Mouse (Mus musculus) cerebellum, adult 2 months (tissue): Measurements from ENCODE around the gene Tmem235. TPM values are rescaled to one million over a fixed set of nuclear protein-coding genes. Genes with fewer than 3 reads are reported as not detected.

Experiments
- DNase-seq, 2 experiments: peaks; one replicate each; pipeline ENCODE4 v3.0.0; 2021
- H3K27ac ChIP-seq: fragments of 200-500 bp; 2 replicates; pipeline ENCODE4 v1.5.1; 2012; ENCODE audit warnings: low read length, control low read depth, inconsistent platforms; ENCODE audit not compliant: insufficient read depth
- H3K27me3 ChIP-seq: fragments of 200-500 bp; 2 replicates; pipeline ENCODE4 v1.6.1; 2012; ENCODE audit warnings: inconsistent platforms, mild to moderate bottlenecking, low read length, moderate library complexity; ENCODE audit not compliant: control insufficient read depth, insufficient read depth
- H3K4me1 ChIP-seq: fragments of 200-500 bp; 2 replicates; pipeline ENCODE4 v1.6.1; 2011; ENCODE audit warnings: low read length; ENCODE audit not compliant: control insufficient read depth, insufficient read depth
- H3K4me3 ChIP-seq: fragments of 200-500 bp; replicated peaks from 2 replicates; pipeline ENCODE3; 2011; ENCODE audit warnings: mild to moderate bottlenecking, low read depth, low read length, control low read depth; ENCODE audit not compliant: insufficient read depth
- CTCF ChIP-seq: fragments of 200-500 bp; IDR thresholded peaks from 2 replicates; pipeline ENCODE4 v1.5.1; 2011; ENCODE audit warnings: low read depth, mild to moderate bottlenecking, control low read depth, low read length, moderate library complexity, borderline replicate concordance; ENCODE audit not compliant: insufficient read depth
- POLR2A ChIP-seq: fragments of 200-500 bp; IDR thresholded peaks from 2 replicates; pipeline ENCODE4 v1.6.1; 2011; ENCODE audit warnings: low read length, control low read depth, borderline replicate concordance; ENCODE audit not compliant: insufficient read depth
- WGBS: fragments of 180-500 bp; shearing (Covaris S2); methylation state at CpG from one replicate; pipeline ENCODE4 v1.1.7; 2018; 5-methylcytosine and 5-hydroxymethylcytosine counted together
- polyA plus RNA-seq: library from polyadenylated mRNA; depleted of rRNA; stranded (reverse); fragments of >200 nt; gene quantifications from 2 replicates; pipeline ENCODE4 v1.2.3, GENCODE M21; 2012

Tmem235 gene
- polyA plus RNA-seq, 1 experiment, result 0.16 TPM

DNA sequence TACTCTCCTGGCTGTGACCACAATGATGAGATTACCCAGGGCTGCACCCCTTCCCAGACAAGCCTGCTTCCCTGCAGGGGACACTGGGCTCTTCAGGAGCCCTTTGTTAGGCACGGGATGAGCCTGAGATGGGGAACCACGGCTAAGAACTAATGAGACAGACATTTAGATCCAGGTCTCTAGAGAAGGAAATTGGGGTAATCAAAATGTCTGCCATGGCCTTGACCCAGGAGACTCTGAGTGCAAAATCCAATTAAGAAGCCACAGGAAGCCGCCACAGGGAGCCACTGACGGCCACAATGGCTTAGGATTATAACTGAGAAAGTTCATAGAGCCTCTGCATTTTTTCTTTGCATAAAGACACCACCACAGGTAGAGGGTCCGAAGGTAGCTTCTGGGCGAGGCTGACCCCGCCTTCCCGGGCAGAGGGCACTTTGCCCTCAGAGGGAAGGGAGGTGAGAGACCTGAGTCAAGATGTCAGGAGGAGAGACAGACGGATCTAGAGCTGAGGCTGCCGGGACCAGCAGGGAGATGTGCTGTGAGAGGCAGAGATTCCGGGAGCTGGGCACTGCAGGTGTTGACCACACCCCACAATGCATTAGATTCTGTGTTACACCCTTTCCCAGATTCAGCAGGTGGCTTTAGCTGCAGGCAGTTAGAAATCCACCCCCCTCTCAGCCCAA lies 2.8 kb downstream of the Tmem235 start:
- no peak for DNase-seq
- WGBS, result 48% methylated on average over 11 of the region's 11 CpGs
- TF ChIP-seq POLR2A (no peak), CTCF (no peak)
- Histone ChIP-seq H3K4me1 (no peaks in the 10 kb centered on the region), H3K27me3 (no peaks in the 10 kb centered on the region), H3K27ac (no peak overlapping the region), H3K4me3 (no peak overlapping the region)

DNA sequence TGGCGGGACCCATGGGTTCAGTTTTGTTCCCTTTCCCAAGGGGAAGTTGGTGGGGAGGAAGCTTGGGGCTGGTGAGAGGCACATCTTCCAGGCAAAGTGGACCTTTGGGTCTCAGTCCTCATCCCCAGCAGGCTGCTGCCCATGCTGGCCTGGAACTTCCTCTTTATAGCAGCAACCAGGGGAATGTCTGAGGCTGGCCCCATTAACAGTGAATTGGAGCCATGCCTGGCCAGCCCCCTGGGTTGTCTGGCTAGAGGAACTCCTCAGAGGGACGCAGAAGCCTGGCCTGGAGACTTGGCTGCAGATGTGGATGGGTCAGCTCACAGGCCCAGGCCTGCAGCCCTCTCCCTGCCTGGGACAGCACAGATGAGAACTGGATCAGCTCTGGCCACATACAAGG lies 4.3 kb downstream of the Tmem235 start:
- H3K27me3 ChIP-seq, result no peaks in the 10 kb centered on the region
- no peak overlapping the region for H3K27ac ChIP-seq
- H3K4me3 ChIP-seq, result no peak overlapping the region
- no peak for DNase-seq
- TF ChIP-seq CTCF, result no peak
- TF ChIP-seq POLR2A, result no peak
- no peaks in the 10 kb centered on the region for H3K4me1 ChIP-seq
- 51% methylated on average over 2 of the region's 2 CpGs for WGBS

- Histone ChIP-seq H3K4me1 (peaks cover 5% of the 10 kb centered on the region; the same call in 1 of the 2 replicates), H3K4me3 (no peak overlapping the region), H3K27ac (no peak overlapping the region), H3K27me3 (no peaks in the 10 kb centered on the region)
- TF ChIP-seq POLR2A (no peak), CTCF (no peak)
- DNase-seq, result no peak
- 13% methylated on average over 6 of the region's 6 CpGs for WGBS
Measured at GRCm38 (mm10) chr11:117865988-117866387, 5.4 kb downstream of the Tmem235 start.

GRCm38 (mm10) chr11:117870688-117871365 lies 10.3 kb downstream of the Tmem235 start:
- H3K4me1 ChIP-seq, result peaks cover 16% of the 10 kb centered on the region; the same call in 1 of the 2 replicates
- WGBS, result 10% methylated on average over 12 of the region's 12 CpGs
- peak overlapping the region; percentile 87 for H3K27ac ChIP-seq
- DNase-seq, result peak; percentile 85 to 88
- H3K27me3 ChIP-seq, result no peaks in the 10 kb centered on the region
- no peak for TF ChIP-seq POLR2A
- TF ChIP-seq CTCF, result peak; percentile 98
- peak overlapping the region; percentile 34 for H3K4me3 ChIP-seq

GRCm38 (mm10) chr11:117871376-117871775 lies 10.8 kb downstream of the Tmem235 start:
- no peak for DNase-seq
- no peaks in the 10 kb centered on the region for H3K27me3 ChIP-seq
- peak overlapping the region; percentile 1 for H3K4me3 ChIP-seq
- H3K4me1 ChIP-seq, result peaks cover 16% of the 10 kb centered on the region; the same call in 1 of the 2 replicates
- WGBS, result 50% methylated on average over 5 of the region's 5 CpGs
- TF ChIP-seq POLR2A (no peak), CTCF (no peak)
- H3K27ac ChIP-seq, result peak overlapping the region; percentile 87

DNA sequence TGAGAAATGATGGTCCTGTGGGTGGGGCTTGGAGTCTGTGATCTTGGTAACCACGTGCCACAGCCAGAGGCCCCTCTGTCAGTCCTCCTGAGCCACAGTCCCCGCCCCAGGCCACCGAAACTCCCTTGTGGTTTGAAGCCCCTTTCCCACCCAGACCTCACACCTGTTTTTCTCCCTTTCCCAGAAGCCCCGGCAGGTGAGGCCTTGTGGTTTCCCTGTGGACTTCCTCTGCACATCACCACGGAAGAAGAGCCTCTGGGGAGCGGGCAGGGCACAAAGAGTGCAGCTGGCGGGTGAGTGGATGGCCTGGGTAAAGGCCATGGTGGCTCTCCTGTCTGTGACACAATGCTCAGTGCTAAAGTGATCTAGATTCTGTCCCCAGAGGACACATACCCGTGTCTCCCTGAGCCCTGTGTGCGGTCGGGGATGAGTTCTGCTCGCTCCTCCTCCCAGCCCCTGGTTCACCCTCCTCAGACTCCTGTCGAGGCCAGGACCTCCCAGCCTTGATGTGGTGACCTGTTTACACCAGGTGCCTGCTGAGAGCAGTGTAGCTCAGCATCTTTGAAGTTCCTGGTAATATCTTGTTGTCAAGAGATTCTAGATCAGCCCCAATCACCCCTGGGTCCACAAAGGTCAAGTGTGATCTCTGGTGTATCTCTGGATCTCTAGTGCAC lies 11.5 kb downstream of the Tmem235 start:
- H3K4me1 ChIP-seq, result peaks cover 16% of the 10 kb centered on the region; the same call in 1 of the 2 replicates
- TF ChIP-seq CTCF, result no peak
- TF ChIP-seq POLR2A, result no peak
- H3K4me3 ChIP-seq, result no peak overlapping the region
- 57% methylated on average over 12 of the region's 12 CpGs for WGBS
- H3K27ac ChIP-seq, result 0 out of 2 replicates have a peak overlapping the region, but pooled peaks have one; percentile 12
- DNase-seq, result peak in 1 of 2 experiments; percentile 33
- no peaks in the 10 kb centered on the region for H3K27me3 ChIP-seq

GRCm38 (mm10) chr11:117872861-117873608 lies 12.5 kb downstream of the Tmem235 start, which contains the start of gene Tha1:
Gene Tha1, minus strand, starts transcription at chr11:117873481.
- peak within 1 kb of the TSS; percentile 66 for H3K4me3 ChIP-seq
- H3K27ac ChIP-seq, result peak within 1 kb of the TSS; percentile 89
- no peaks in the 10 kb centered on the region for H3K27me3 ChIP-seq
- TF ChIP-seq POLR2A, result peak; percentile 77
- no peak for TF ChIP-seq CTCF
- peaks cover 20% of the 10 kb centered on the region for H3K4me1 ChIP-seq
- DNase-seq, result peak; percentile 86 to 90
- WGBS, result 1% methylated on average over 51 of the region's 51 CpGs
